Mouse (Mus musculus) hindbrain, embryonic 13.5 days (tissue): ENCODE measurements around the gene Ovol3. TPM values are rescaled to one million over a fixed set of nuclear protein-coding genes. Genes with fewer than 3 reads are reported as not detected.

Source experiments
- ATAC-seq: fragments of 200-750 bp; cut with Nextera tagmentation; 2 replicates; pipeline ENCODE4 v1.8.0; 2017; ENCODE audit warnings: moderate TSS enrichment; ENCODE audit not compliant: low FRiP score
- H3K27ac ChIP-seq: fragments of 300-500 bp; sonication (generic); 2 replicates; pipeline ENCODE4 v1.5.1; 2015; ENCODE audit warnings: inconsistent platforms, mild to moderate bottlenecking, moderate library complexity
- H3K27me3 ChIP-seq: fragments of 300-500 bp; sonication (generic); 2 replicates; pipeline ENCODE4 v1.6.1; 2015; ENCODE audit warnings: mild to moderate bottlenecking, inconsistent platforms
- H3K36me3 ChIP-seq: fragments of 300-500 bp; sonication (generic); 2 replicates; pipeline ENCODE4 v1.6.1; 2015; ENCODE audit warnings: mild to moderate bottlenecking, inconsistent platforms
- H3K4me1 ChIP-seq: fragments of 300-500 bp; sonication (generic); replicated peaks from 2 replicates; pipeline ENCODE4 v1.6.1; 2015; ENCODE audit warnings: inconsistent platforms
- H3K4me2 ChIP-seq: fragments of 300-500 bp; sonication (generic); 2 replicates; pipeline ENCODE4 v1.6.1; 2015; ENCODE audit warnings: inconsistent platforms, mild to moderate bottlenecking, moderate library complexity
- H3K4me3 ChIP-seq: fragments of 300-500 bp; sonication (generic); 2 replicates; pipeline ENCODE4 v1.5.1; 2015; ENCODE audit warnings: mild to moderate bottlenecking, inconsistent platforms
- H3K9ac ChIP-seq: fragments of 300-500 bp; sonication (generic); 2 replicates; pipeline ENCODE4 v1.6.1; 2015; ENCODE audit warnings: mild to moderate bottlenecking, inconsistent platforms
- H3K9me3 ChIP-seq: fragments of 300-500 bp; sonication (generic); 2 replicates; pipeline ENCODE4 v1.6.1; 2016; ENCODE audit warnings: inconsistent platforms
- WGBS: fragments of 180-500 bp; shearing (Covaris S2); methylation state at CpG from one replicate; pipeline ENCODE4 v1.1.7; 2015; 5-methylcytosine and 5-hydroxymethylcytosine counted together
- polyA plus RNA-seq: library from polyadenylated mRNA; unstranded; fragments of >200 nt; fragmentation: Nextera tagmentation; extraction: Ambion mirVana; gene quantifications from 2 replicates; pipeline ENCODE4 v1.2.1, GENCODE M21; 2015

Gene Ovol3
- polyA plus RNA-seq, 1 experiment from 2014 or later, result not detected

DNA sequence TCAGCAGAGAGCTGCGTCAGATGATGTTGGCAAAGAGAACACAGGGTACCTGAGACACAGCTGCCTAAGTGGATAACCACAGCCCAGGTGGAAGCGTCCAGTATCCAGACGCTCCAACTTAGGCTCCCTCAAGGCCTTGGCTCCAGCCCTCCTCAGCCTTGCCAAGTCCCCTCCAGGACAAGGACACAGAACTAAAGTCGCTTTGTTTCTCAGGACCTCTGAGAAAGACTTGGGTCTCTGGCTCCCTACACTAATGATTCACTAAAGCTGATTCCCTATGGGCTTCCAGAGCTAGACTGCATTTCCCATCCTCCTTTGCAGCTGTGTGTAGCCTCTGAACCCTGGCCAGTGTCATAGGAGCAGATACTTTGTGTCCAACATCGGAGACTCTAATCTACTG lies 35.3 kb downstream of the Ovol3 start:
- no peaks in the 10 kb centered on the region for H3K27me3 ChIP-seq
- 89% methylated on average over 5 of the region's 5 CpGs for WGBS

DNA sequence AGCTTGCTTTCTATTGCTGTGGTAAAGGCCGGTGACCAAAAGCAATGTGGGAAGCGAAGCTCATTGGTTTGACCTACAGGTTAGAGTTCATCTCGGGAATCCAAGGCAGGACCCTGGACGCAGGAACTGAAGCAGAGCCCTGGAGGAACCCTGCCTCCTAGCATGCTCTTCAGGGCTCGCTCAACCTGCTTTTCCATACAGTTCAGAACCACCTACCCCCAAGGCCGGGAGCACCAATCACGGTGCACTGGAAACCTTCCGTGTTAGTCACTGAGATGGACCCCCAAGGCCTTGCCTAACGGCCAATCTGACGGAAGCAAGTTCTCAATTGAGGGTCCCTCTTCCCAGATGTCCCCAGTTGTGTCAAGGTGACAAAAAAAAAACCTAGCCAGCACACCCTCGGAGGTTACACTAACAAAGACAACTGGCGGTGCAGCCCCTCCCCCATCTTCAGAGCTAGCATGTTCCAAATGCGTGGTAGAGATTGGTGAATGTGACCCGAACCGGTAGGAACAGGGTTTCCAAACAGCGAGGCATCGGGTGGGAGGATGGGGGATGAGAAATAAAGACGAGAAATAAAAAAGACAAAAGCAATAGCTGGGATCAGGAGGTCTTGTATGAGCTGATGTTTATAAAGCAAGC lies 35.9 kb downstream of the Ovol3 start:
- Histone ChIP-seq H3K4me1 (peaks cover 16% of the 10 kb centered on the region), H3K9me3 (no peaks in the 10 kb centered on the region), H3K4me3 (no peak overlapping the region), H3K9ac (no peak overlapping the region), H3K27me3 (no peaks in the 10 kb centered on the region), H3K27ac (no peak overlapping the region), H3K4me2 (no peak overlapping the region), H3K36me3 (no peaks in the 10 kb centered on the region)
- no peak for ATAC-seq
- WGBS, result 79% methylated on average over 18 of the region's 18 CpGs

More for the DNA sequence above, 35.3 kb downstream of the Ovol3 start:
- H3K4me3 ChIP-seq, result no peak overlapping the region
- H3K4me1 ChIP-seq, result peaks cover 15% of the 10 kb centered on the region
- no peaks in the 10 kb centered on the region for H3K36me3 ChIP-seq
- no peak overlapping the region for H3K27ac ChIP-seq
- no peak overlapping the region for H3K4me2 ChIP-seq
- no peak overlapping the region for H3K9ac ChIP-seq
- no peaks in the 10 kb centered on the region for H3K9me3 ChIP-seq
- ATAC-seq, result no peak

DNA sequence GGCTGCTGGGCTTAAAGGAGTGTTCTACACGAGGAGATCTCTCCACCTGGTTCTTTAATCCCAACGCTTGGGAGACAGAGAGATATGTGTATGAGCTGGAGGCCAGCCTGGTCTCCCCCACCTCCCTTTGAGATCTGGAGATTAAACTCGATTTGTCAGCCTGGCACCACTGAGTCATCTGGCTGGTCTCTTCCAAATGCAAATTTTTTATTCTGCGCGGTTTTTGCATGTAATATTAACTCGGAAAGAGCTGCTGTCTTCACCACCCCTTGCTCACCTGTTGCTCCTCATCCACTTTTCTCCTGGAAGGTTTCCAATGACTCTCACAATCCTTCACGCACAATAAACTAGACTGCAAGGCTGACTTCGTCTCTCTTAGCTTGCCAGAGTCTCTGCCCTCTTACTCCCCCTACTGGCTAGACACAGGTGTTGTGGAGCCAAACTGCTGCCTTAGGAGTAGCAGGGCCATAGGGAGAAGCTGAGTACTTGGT lies 37.0 kb downstream of the Ovol3 start, which contains the start of gene Capns1:
Capns1 (minus strand) TSS at position 331 of the 491 bp plus-strand sequence.
- Histone ChIP-seq H3K9me3 (no peaks in the 10 kb centered on the region), H3K27ac (no peak within 1 kb of the TSS), H3K27me3 (no peaks in the 10 kb centered on the region), H3K4me2 (peak within 1 kb of the TSS; percentile 27; the same call in 1 of the 2 replicates), H3K9ac (peak within 1 kb of the TSS; percentile 24), H3K36me3 (no peaks in the 10 kb centered on the region), H3K4me3 (peak within 1 kb of the TSS; percentile 12; the same call in 1 of the 2 replicates), H3K4me1 (peaks cover 17% of the 10 kb centered on the region)
- WGBS, result 8% methylated on average over 8 of the region's 8 CpGs
- no peak for ATAC-seq

DNA sequence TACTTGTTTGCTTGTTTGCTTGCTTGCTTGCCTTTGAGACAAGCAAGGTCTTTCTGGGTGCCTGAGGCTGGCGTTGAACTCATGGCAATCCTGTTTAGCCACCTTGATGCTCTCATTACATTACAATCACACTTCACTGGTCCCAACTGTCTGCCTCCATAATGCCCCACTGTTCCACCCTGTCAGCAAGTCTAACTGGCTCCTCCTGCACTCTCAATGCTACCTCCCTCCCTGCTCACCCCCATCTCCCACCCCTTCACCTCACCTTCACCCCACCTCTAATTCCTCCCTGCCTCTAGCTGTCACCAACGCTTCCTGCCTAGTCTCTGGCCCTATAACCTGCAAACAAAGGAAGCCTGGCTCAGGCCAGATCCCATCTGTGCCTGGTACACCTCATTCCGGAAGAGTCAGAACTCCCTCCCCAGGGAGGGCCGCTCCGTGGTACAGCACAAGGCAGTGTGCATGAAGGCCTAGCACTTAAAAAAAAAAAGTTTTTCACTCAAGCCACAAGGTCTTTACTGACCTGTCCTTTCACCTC lies 37.9 kb downstream of the Ovol3 start:
- Histone ChIP-seq H3K4me2 (no peak overlapping the region), H3K4me3 (no peak overlapping the region), H3K9me3 (no peaks in the 10 kb centered on the region), H3K27me3 (no peaks in the 10 kb centered on the region), H3K27ac (no peak overlapping the region), H3K36me3 (no peaks in the 10 kb centered on the region), H3K9ac (no peak overlapping the region), H3K4me1 (peaks cover 26% of the 10 kb centered on the region)
- ATAC-seq, result no peak
- 77% methylated on average over 5 of the region's 5 CpGs for WGBS

DNA sequence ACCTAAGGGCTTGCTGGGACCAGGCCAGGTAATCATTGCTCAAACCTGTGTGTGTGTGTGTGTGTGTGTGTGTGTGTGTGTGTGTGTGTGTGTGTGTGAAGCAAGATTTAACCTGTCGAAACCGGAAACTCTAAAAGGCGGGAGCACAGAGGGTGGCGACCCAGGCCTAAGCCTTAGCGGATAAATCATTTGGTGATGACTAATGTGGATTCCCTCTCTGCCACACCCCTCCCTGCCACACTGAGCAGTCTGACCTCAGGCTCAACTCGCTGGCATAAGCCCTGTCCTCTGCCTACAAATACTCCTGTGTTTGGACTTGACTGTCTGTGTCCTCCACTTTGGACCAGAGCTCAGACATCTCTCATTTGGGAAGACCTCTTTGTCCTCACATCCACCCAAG lies 39.4 kb downstream of the Ovol3 start:
- WGBS, result 83% methylated on average over 6 of the region's 6 CpGs
- H3K9ac ChIP-seq, result no peak overlapping the region
- no peaks in the 10 kb centered on the region for H3K9me3 ChIP-seq
- no peak for ATAC-seq
- H3K27me3 ChIP-seq, result no peaks in the 10 kb centered on the region
- no peak overlapping the region for H3K27ac ChIP-seq
- no peak overlapping the region for H3K4me2 ChIP-seq
- no peak overlapping the region for H3K4me3 ChIP-seq
- peaks cover 25% of the 10 kb centered on the region for H3K4me1 ChIP-seq
- peaks cover 13% of the 10 kb centered on the region for H3K36me3 ChIP-seq

DNA sequence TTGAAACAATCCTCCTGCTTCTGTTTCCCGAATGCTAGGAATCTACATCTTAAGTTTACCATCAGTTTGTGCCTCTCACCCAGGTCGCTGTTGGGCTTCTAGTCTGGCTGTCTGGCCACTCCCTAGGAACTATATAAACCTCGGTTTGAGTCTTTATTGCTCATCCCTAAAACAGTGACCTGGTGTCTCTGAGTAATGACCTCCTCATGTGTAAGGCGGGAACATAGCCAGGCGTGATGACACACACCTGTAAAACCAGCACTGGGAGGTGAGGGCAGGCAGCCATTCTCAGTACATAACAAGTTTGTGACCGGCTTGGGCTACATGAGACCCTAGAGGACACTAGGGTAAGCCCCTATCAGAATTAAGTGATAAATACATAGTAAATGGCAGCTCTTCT lies 40.1 kb downstream of the Ovol3 start:
- Histone ChIP-seq H3K4me3 (no peak overlapping the region), H3K27me3 (no peaks in the 10 kb centered on the region), H3K4me2 (peak overlapping the region; percentile 88), H3K27ac (0 out of 2 replicates have a peak overlapping the region, but pooled peaks have one; percentile 89), H3K9me3 (no peaks in the 10 kb centered on the region), H3K36me3 (peaks cover 20% of the 10 kb centered on the region), H3K9ac (peak overlapping the region; percentile 88), H3K4me1 (peaks cover 25% of the 10 kb centered on the region)
- WGBS, result 75% methylated on average over 6 of the region's 6 CpGs
- no peak for ATAC-seq

DNA sequence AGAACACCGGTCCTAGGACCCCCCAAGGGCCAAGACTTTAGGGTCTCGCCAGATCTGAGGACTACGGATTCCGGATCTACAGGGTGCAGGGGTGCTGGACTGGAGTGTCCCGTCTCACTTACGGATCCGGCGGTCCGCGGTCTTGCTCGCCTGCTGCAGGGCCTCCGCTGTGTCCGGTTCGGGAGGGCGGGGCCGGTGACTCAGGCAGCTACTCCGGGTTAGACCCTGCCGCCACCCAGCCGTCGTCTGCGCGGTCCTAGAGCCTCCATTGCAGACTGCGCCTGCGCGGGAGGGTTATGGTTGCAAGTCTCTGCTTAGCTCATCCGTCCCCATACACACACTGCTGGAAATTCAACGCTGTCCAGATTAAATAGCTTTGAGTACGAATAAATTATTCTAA lies 40.6 kb downstream of the Ovol3 start:
- Histone ChIP-seq H3K4me1 (peaks cover 25% of the 10 kb centered on the region), H3K4me3 (peak overlapping the region; percentile 80), H3K27ac (peak overlapping the region; percentile 89), H3K27me3 (no peaks in the 10 kb centered on the region), H3K36me3 (peaks cover 26% of the 10 kb centered on the region), H3K9me3 (no peaks in the 10 kb centered on the region), H3K4me2 (peak overlapping the region; percentile 88), H3K9ac (peak overlapping the region; percentile 88)
- 0% methylated on average over 28 of the region's 28 CpGs for WGBS
- ATAC-seq, result peak; percentile 85

DNA sequence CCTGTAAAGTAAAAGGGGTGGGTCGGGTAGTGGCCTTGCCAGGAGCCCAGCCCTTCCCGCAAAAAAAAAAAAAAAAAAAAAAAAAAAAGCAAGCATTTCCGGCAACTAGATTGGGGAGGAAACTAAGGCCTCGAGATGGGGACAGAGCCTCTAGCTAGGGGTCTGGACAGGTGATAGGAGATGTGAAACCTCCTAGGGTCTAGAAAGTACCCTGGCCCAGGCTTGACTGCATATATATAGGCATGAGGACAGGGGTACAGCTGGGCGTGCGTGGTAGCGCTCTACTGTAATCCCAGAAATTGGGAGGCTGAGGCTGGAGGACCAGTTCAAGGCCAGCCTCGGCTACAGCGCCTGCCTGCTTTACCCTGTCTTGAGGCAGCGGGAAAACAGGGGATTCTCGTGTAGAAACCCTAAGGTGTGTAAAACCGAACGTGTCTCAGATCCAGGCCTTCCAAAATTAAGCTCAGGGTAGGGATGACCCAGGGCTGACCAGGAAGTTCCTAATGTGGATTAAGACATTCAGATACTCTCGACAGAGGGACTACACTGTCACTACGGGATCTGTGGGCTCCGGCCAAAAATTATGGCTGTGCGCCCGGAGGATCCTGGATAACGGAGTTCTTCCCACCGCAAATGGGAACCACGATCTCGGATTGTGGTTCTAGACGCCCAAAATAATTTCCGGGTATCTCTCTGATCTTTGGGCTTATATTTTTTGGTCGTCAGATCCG lies 41.3 kb downstream of the Ovol3 start:
- Histone ChIP-seq H3K4me3 (peak overlapping the region; percentile 80), H3K27me3 (no peaks in the 10 kb centered on the region), H3K9me3 (no peaks in the 10 kb centered on the region), H3K36me3 (peaks cover 29% of the 10 kb centered on the region), H3K4me2 (peak overlapping the region; percentile 88), H3K27ac (peak overlapping the region; percentile 89), H3K9ac (peak overlapping the region; percentile 88), H3K4me1 (peaks cover 25% of the 10 kb centered on the region)
- peak; percentile 29 for ATAC-seq
- WGBS, result 1% methylated on average over 26 of the region's 26 CpGs

DNA sequence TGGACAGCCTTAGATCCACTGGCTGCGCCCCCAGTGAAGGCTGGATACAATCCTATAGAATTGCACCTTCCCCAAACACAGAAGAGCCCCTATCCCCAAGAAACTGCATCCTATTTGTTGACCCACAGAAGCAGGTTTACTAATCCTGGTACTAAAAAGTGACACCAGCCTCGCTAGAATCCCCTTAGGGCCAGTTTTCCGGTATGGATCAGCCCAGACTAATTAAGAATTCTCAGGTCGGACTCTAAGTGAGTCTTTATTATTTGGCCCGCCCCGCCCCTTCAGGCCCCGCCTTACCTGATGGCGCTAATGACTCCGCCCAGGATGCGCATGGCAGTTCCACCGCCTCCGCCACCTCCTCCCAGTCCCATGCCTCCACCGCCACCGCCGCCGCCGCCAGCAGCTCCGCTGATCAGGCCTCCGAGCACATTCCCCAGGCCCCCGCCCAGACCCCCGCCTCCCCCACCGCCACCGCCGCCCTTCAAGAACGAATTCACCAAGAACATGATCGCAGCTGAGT lies 41.9 kb downstream of the Ovol3 start:
- no peaks in the 10 kb centered on the region for H3K9me3 ChIP-seq
- H3K4me2 ChIP-seq, result peak overlapping the region; percentile 88
- H3K36me3 ChIP-seq, result peaks cover 35% of the 10 kb centered on the region
- peaks cover 23% of the 10 kb centered on the region for H3K4me1 ChIP-seq
- peak; percentile 58 for ATAC-seq
- peak overlapping the region; percentile 88 for H3K9ac ChIP-seq
- peak overlapping the region; percentile 89 for H3K27ac ChIP-seq
- no peaks in the 10 kb centered on the region for H3K27me3 ChIP-seq
- peak overlapping the region; percentile 80 for H3K4me3 ChIP-seq
- under 1% methylated on average over 24 of the region's 26 CpGs for WGBS

DNA sequence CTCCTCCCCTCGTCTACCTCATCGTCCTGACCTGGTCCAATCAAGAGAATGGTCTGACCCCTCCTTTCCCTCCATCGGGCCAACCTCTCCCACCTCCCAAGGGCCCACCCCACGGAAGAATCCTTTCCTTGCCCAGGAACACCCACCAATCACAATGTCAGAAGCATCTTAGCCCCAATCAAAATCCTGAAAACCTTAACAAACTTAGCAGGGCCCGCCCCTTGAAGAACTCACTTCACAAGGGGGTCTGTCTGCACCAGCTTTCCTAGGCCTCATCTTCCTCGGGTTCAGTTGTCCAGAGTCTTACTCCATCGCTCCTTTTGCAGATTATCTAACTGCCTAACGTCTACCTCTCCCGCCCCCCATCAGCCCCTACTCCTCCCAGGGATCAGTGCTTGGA lies 42.5 kb downstream of the Ovol3 start:
- peak overlapping the region; percentile 88 for H3K4me2 ChIP-seq
- no peaks in the 10 kb centered on the region for H3K27me3 ChIP-seq
- H3K4me3 ChIP-seq, result peak overlapping the region; percentile 80
- H3K36me3 ChIP-seq, result peaks cover 41% of the 10 kb centered on the region
- 25% methylated on average over 9 of the region's 9 CpGs for WGBS
- H3K4me1 ChIP-seq, result peaks cover 19% of the 10 kb centered on the region
- no peaks in the 10 kb centered on the region for H3K9me3 ChIP-seq
- H3K9ac ChIP-seq, result peak overlapping the region; percentile 88
- 0 out of 2 replicates have a peak overlapping the region, but pooled peaks have one; percentile 89 for H3K27ac ChIP-seq
- 0 out of 2 replicates have a peak, but pooled peaks have one; percentile 0 for ATAC-seq

DNA sequence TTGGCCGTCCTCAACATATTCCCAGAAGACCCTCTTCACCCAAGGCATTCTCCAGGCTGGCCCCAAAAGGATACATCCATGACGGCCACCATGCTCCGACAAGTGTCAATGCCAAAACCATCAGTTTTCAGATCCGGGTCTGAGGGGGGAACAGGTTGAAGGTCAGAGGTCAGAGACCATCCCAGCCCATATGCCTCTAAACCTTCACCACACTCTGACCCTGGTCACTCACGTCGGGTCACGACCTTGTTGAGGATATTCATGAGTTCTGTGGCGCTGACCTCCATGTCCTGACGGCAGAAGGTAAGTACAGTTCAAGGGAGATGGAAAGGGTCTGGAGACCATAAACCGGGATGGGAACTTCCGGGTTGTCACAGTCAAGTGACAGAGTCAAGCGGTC lies 43.4 kb downstream of the Ovol3 start:
- no peak for ATAC-seq
- Histone ChIP-seq H3K36me3 (peaks cover 50% of the 10 kb centered on the region), H3K9me3 (no peaks in the 10 kb centered on the region), H3K27me3 (no peaks in the 10 kb centered on the region), H3K4me3 (no peak overlapping the region), H3K4me1 (peaks cover 19% of the 10 kb centered on the region), H3K9ac (no peak overlapping the region), H3K27ac (no peak overlapping the region), H3K4me2 (no peak overlapping the region)
- WGBS, result 90% methylated on average over 12 of the region's 12 CpGs

DNA sequence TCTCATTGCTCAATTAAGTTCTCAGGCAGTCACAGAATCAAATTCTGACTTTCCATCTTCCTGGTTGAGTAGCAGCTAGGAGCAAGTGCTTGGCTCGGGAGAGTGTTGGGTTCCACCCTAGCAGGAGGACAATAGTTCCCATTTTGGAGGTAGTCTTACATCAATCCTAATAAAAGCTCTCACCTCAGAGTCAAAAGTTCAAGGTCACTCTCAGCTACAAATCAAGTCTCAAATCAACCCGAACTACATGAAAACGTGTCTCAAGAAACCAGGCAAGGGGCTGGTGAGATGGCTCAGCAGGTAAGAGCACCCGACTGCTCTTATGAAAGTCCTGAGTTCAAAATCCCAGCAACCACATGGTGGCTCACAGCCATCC lies 46.4 kb downstream of the Ovol3 start:
- no peak for ATAC-seq

More for the DNA sequence above, 46.4 kb downstream of the Ovol3 start:
- peaks cover 18% of the 10 kb centered on the region for H3K4me1 ChIP-seq
- peaks cover 72% of the 10 kb centered on the region for H3K36me3 ChIP-seq
- WGBS, result 90% methylated on average over 4 of the region's 4 CpGs
- H3K4me2 ChIP-seq, result no peak overlapping the region
- no peaks in the 10 kb centered on the region for H3K9me3 ChIP-seq
- no peak overlapping the region for H3K27ac ChIP-seq
- no peak overlapping the region for H3K4me3 ChIP-seq
- H3K27me3 ChIP-seq, result no peaks in the 10 kb centered on the region
- no peak overlapping the region for H3K9ac ChIP-seq
